Mouse (Mus musculus) thymus, postnatal 4 days (tissue): ENCODE measurements around the gene Nr1i3.

Experiments used
- DNase-seq: peaks from one replicate; pipeline ENCODE4 v3.0.0; 2021

The Nr1i3 gene

GRCm38 (mm10) chr1:171195887-171196397 lies 17.8 kb upstream of the Nr1i3 start, which contains the start of gene Pcp4l1:
Gene Pcp4l1 (minus strand): TSS chr1:171196268.
- DNase-seq = peak; percentile 28

GRCm38 (mm10) chr1:171199532-171199931 lies 14.2 kb upstream of the Nr1i3 start:
- no peak for DNase-seq

- DNase-seq = no peak
Observed at GRCm38 (mm10) chr1:171200769-171201168, 13.0 kb upstream of the Nr1i3 start.

GRCm38 (mm10) chr1:171203471-171204248 lies 10.1 kb upstream of the Nr1i3 start:
- DNase-seq = no peak

- DNase-seq = no peak
Observed at GRCm38 (mm10) chr1:171204249-171204644, 9.5 kb upstream of the Nr1i3 start.

GRCm38 (mm10) chr1:171205704-171206493 lies 7.9 kb upstream of the Nr1i3 start:
- DNase-seq = no peak

GRCm38 (mm10) chr1:171209409-171209808 lies 4.4 kb upstream of the Nr1i3 start:
- no peak for DNase-seq

GRCm38 (mm10) chr1:171212854-171213253 lies 916 bp upstream of the Nr1i3 start:
- DNase-seq = no peak

GRCm38 (mm10) chr1:171216241-171216955 lies 2.6 kb downstream of the Nr1i3 start:
- no peak for DNase-seq

GRCm38 (mm10) chr1:171220871-171221270 lies 7.1 kb downstream of the Nr1i3 start:
- DNase-seq = peak; percentile 92

GRCm38 (mm10) chr1:171221281-171222193 lies 7.8 kb downstream of the Nr1i3 start:
- DNase-seq = peak; percentile 50

- peak; percentile 82 for DNase-seq
Observed at GRCm38 (mm10) chr1:171222238-171223155, 8.7 kb downstream of the Nr1i3 start, which contains the start of gene Tomm40l. Gene Tomm40l (minus strand): TSS chr1:171222514.

- DNase-seq = peak; percentile 27
Observed at GRCm38 (mm10) chr1:171223168-171223567, 9.4 kb downstream of the Nr1i3 start.

GRCm38 (mm10) chr1:171223796-171224195 lies 10.0 kb downstream of the Nr1i3 start:
- no peak for DNase-seq

GRCm38 (mm10) chr1:171224857-171225256 lies 11.1 kb downstream of the Nr1i3 start, which contains the start of gene Apoa2:
Gene Apoa2 (plus strand): TSS chr1:171225054.
- DNase-seq = no peak

GRCm38 (mm10) chr1:171226780-171227179 lies 13.0 kb downstream of the Nr1i3 start:
- no peak for DNase-seq

- no peak for DNase-seq
Observed at GRCm38 (mm10) chr1:171227879-171228278, 14.1 kb downstream of the Nr1i3 start.

- DNase-seq = no peak
Observed at GRCm38 (mm10) chr1:171229750-171230149, 16.0 kb downstream of the Nr1i3 start.

- DNase-seq = no peak
Observed at GRCm38 (mm10) chr1:171230215-171230614, 16.4 kb downstream of the Nr1i3 start.

GRCm38 (mm10) chr1:171231844-171232243 lies 18.1 kb downstream of the Nr1i3 start:
- DNase-seq = no peak

GRCm38 (mm10) chr1:171232348-171232747 lies 18.6 kb downstream of the Nr1i3 start:
- DNase-seq = no peak
